Mouse (Mus musculus) left cerebral cortex, postnatal 14 days (tissue): ENCODE data around the gene Coq5. TPM values are rescaled to one million over a fixed set of nuclear protein-coding genes. Genes with fewer than 3 reads are reported as not detected.

Source experiments
- DNase-seq, 2 experiments: peaks; one replicate each; pipeline ENCODE4 v3.0.0; 2021 to 2022; ENCODE audit warnings: low spot score in 2 of 2, mixed read lengths in 1 of 2
- intact Hi-C: fragments of 180-260 bp; cut with DNase I; formaldehyde crosslinking; loops from one replicate; pipeline ENCODE4 v1.15.1; 2025
- total RNA-seq, 2 experiments: library from RNA; stranded (reverse); gene quantifications; 2 replicates each; pipeline ENCODE4 v1.2.3; 2021

The Coq5 gene
- total RNA-seq, 2 experiments from 2014 or later, result 38.2 to 38.8 TPM

- intact Hi-C loops, result no loop called here
- no peak for DNase-seq
These were observed 16.8 kb upstream of the Coq5 start for GRCm38 (mm10) chr5:115262502-115263291.

- DNase-seq, result no peak
- intact Hi-C loops, result no loop called here
These were observed 13.1 kb upstream of the Coq5 start for GRCm38 (mm10) chr5:115266340-115266739.

DNA sequence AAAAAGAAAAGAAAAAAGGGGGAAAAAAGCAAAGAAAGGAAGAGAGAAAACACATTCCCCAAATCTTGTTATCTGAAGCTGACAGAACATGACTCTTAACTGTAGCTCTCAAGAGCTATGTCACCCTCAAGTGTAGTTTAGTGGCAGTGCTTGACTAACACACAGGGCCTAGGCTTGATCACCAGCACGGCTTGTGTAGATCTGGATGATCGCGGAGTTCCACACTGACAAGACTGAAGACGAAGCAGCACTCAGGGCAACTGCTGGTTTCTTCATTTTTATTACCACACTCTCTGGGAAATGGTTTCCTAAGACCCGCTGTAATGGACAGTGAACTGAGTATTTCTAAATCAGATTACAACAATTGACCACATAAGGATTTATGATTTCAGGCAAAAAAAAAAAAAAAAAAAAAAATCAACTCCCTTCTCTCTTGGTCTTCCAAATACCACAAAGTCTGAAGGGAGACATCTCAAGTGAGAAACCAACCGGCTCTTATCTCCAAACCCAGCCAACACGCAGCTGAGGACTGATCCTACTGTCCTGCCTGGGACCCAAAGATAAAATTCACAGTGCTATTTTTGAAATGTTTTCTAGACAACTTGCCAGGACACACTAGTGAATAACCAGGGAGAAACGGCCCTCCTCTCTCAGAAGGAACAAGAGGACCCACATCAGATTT, 12.5 kb upstream of the Coq5 start:
- intact Hi-C loops, result no loop called here
- no peak for DNase-seq

DNA sequence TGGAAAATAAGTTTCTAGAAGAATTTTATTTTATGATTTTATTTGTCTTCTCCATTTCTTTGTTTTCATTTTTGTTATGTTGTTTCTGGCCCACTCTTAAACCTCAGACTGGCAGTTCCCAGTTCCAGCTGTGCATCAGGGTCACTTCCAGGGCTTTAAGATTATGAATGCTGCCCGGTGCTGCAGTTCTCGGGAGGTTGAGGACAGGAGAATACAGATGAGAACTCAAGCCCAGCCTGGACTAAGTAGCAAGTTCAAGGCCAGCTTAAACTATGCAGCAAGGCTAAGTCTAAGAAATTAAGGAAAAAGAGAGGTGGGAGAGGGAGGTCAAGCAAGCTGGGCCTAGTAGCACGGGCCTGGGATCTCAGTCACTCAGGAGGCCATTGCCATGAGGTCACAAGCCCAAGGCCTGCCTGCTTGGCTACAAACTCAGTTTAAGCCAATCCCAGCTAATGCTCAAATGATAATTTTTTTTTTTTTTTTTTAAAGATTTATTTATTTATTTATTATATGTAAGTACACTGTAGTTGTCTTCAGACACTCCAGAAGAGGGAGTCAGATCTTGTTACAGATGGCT, 11.9 kb upstream of the Coq5 start:
- intact Hi-C loops, result no loop called here
- no peak for DNase-seq

- intact Hi-C loops, result no loop called here
- no peak for DNase-seq
These were observed 11.2 kb upstream of the Coq5 start for GRCm38 (mm10) chr5:115268266-115268665.

GRCm38 (mm10) chr5:115269969-115270368, 9.5 kb upstream of the Coq5 start:
- no peak for DNase-seq
- intact Hi-C loops, result no loop called here

DNA sequence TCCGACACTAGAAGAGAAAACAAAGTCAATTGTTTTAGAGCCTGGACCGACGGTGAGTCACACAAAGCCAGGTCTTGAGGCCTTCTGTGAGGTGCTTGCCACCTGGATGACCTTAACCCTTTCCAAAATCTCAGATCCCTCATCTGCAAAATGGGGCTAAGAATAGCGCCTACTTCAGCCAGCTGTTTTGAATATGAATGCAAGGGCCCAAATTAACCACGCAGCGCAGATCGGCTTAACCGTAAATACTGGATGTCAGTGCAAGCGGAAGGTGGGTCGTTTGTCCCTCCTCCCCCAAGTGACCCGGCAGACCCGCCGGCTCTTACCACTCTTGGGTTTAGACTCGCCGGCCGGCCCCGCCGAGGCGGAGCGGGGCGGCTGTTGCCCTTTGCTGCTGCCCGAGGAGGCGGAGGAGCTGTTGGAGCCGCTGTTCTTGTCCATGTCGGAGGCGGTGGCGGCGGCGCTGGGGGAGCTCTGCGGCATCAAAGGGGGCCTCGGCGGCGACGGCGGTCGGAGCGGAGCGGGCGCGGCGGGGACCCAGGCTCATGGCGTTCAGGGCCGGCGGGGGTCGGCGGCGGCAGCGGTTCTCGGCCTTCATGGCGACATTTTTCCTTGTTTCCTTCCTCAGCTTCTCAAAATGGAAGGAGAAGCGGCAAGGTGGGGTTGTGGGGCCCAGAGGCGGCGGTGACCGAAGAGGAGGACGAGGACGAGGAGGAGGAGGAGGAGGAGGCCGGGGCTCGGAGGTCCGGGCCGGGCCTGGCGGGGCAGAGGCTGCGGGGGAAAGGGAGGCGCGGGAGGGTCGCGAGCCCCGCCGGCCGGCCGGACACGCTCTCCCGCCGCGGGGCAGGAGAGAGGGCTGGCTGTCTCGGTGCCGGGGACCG, 7.3 kb upstream of the Coq5 start:
- intact Hi-C loops, result no loop called here
- peak in 1 of 2 experiments; percentile 24 for DNase-seq

DNA sequence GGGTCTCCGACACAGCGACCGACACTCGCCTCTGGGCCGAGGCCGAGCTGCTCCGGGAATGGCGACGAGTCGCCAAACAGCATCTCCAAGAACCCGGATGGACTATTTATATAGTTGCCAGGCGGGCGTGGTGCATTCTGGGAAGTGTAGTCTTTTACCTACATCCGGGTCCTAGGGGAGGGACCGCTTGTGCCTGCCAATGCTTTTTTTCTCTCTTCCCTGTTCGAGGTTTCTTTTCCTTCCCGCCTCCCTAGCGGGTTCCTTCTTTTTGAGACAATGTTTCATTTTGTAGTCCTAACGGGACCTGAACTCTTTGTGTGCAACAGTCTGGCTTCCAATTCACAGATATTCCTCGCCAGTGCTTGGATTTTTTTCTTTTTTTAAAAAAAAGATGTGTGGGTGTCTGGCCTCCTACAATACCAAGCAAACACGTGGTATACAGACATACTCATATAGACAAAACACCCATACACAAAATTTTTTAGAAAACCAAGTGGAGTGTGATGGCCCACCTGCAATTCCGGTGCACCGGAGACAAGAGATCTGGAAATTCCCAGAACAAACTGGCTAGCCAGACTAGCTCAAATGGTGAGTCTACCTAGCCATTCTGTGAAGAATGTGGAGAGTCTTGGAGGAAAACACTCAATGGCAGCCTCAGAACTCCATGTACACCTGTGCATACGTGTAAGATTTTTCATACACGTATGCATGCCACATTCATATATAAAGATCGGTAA, 6.5 kb upstream of the Coq5 start, which contains the start of gene Rnf10:
Gene Rnf10 (minus strand): TSS at position 87 of the 737 bp plus-strand sequence.
- peak; percentile 99 for DNase-seq
- intact Hi-C loops, result no loop called here

DNA sequence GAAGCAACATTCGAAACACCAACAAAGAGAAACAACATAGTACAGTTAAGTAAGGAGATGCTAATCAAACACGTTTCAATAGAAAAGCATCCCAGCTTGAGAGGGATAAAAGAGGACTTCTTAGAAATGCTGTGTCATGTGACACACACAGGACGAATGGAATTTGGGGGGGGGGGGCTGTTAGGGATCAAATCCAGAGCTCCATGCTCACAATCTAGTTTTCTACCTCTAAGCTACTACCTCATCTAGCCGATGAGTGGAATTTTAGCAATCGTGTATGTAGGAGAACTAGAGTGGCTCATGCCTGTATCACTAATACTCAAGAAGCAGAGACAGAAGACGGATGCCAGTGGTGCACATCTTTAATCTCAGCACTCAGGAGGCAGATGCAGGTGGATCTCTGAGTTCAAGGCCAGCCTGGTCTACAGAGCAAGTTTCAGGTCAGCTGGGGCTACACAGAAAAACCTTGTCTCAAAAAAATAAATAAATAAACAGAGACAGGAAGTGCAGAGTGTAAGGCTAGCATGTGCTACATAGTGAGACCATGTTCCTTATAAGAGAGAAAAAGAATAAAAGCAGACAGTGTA, 5.8 kb upstream of the Coq5 start:
- no peak for DNase-seq
- intact Hi-C loops, result no loop called here

DNA sequence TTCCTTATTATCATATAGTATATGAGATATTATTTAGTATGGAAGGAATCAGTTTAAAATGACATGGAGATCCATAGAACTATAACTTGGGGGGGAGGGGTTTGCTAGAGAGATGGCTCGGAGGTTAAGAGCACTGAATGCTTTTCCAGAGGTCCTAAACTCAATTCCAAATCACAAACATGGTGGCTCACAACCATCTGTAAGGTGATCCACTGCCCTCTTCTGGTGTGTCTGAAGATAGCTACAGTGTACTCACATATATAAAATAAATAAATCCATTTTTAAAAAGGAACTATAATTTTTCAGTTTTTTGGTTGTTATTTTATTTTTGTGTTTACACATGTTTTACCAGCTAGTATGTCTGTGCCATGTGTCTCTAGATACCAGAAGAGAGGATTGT, 5.1 kb upstream of the Coq5 start:
- no peak for DNase-seq
- intact Hi-C loops, result no loop called here

GRCm38 (mm10) chr5:115274771-115275170, 4.7 kb upstream of the Coq5 start:
- intact Hi-C loops, result no loop called here
- no peak for DNase-seq

DNA sequence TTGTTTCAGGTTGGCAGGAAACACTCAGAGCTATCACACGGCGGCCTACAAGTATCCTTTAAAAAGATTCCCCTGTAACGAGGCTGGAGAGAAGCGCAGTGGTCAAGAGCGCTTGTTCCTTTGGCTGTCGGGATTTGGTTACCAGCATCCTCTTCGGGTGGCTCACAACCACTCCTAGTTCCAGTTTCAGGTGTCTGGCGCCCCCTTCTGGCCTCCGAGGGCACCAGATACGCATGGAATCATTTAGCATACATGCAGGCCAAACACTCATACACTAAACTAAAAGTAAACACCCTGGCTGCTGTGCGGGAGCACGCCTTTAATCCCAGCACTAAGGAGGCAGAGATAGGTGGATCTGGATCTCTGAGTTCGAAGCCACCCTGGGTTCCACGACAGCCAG, 3.5 kb upstream of the Coq5 start:
- intact Hi-C loops, result no loop called here
- DNase-seq, result no peak

DNA sequence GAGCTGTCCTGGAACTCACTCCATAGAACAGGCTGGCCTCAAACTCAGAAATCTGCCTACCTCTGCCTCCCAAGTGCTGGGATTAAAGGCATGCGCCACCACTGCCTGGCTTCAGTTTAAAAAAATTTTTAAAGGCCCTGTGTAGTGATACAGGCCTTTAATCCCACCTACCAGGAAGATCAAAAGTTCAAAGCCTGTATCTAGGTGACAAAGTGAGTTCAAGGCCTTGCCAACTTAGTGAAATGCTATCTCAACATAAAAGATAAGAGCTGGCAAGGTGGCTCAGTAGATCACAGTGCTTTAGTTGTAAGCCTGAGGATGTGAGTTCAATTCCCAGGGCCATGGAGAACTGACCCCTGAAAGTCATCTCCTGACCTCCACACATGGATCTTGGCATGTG, 1.4 kb upstream of the Coq5 start:
- intact Hi-C loops, result no loop called here
- no peak for DNase-seq

DNA sequence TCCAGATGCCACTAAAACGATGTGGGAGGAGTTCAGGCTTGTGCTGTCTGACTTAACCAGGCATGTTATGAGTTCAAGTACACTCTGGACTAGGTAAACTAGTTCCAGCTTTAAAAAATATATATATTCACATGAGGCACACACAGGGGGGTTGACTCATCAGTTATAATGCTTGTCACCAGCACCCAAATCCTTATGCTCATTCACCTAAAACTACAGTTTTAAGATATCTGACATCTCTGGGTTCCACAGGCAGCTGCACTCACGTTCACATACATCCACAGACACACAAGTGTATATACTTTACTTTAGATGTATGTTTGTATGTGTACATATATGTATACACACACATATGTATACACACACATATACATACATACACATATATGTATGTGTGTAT, 681 bp upstream of the Coq5 start:
- no peak for DNase-seq
- intact Hi-C loops, result no loop called here

- intact Hi-C loops, result no loop called here
- DNase-seq, result no peak
These were observed 703 bp downstream of the Coq5 start for GRCm38 (mm10) chr5:115280050-115280687.

DNA sequence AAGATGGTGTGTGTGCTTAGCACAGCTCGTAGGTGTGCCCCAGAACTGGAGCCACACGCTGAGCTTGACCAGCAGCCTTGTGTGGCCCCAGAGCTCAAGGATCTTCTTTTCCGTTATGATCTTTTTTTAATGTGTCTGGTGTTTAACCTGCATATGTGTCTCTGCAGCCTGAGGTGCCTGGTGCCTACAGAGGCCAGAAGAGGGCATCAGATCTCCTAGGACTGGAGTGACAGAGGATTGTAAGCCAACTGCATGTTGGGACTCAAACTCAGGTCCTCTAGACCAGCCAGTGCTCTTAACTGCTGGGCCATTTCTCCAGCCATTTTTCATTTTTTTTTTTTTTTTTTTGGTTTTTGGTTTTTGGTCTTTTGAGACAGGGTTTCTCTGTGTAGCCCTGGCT, 5.3 kb downstream of the Coq5 start:
- no peak for DNase-seq
- intact Hi-C loops, result no loop called here

- DNase-seq, result no peak
- intact Hi-C loops, result no loop called here
These were observed 14.7 kb downstream of the Coq5 start for GRCm38 (mm10) chr5:115294173-115294572.

DNA sequence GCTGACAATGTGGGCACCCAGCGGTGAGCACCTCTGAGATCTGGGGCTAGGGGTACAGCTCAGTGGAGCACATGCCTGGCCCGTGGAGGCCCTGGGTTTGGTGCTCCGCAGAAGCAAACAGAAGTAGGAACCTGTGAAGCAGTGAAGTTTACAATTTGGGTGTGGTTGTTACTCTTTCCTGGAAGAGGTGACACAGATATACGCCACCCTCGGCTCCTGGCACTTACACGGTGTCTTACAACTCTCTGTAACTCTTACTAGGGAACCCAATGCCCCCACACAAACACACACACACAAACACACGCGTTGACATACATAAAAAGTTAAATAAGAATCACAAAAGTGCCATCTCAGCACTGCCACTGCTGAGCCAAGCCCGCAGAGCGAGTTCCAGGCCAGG, 16.9 kb downstream of the Coq5 start:
- DNase-seq, result no peak
- intact Hi-C loops, result no loop called here
